Mouse (Mus musculus) ES-Bruce4 (cell line): ENCODE results near the gene Scgn. TPM values are rescaled to one million over a fixed set of nuclear protein-coding genes. Genes with fewer than 3 reads are reported as not detected.

Experiments used
- H3K27ac ChIP-seq: 2 replicates; pipeline ENCODE4 v1.5.1; 2012; ENCODE audit warnings: low read length, inconsistent platforms; ENCODE audit not compliant: insufficient read depth
- H3K27me3 ChIP-seq: 2 replicates; pipeline ENCODE4 v1.6.1; 2012; ENCODE audit warnings: mild to moderate bottlenecking, low read length, inconsistent platforms; ENCODE audit not compliant: control insufficient read depth, poor library complexity, insufficient read depth, severe bottlenecking
- H3K36me3 ChIP-seq: 2 replicates; pipeline ENCODE4 v1.6.1; 2012; ENCODE audit warnings: inconsistent platforms, mild to moderate bottlenecking, low read length, moderate library complexity; ENCODE audit not compliant: control insufficient read depth, poor library complexity, insufficient read depth, severe bottlenecking
- H3K4me1 ChIP-seq: one replicate; pipeline ENCODE4 v1.8.1; 2011; ENCODE audit warnings: low read length; ENCODE audit not compliant: control insufficient read depth, insufficient read depth
- H3K4me3 ChIP-seq: 2 replicates; pipeline ENCODE4 v1.5.1; 2011; ENCODE audit warnings: low read depth, mild to moderate bottlenecking, low read length
- H3K9ac ChIP-seq: 2 replicates; pipeline ENCODE4 v1.6.1; 2012; ENCODE audit warnings: low read depth, mild to moderate bottlenecking, inconsistent platforms; ENCODE audit not compliant: poor library complexity, severe bottlenecking
- H3K9me3 ChIP-seq: replicated peaks from 2 replicates; pipeline ENCODE4 v1.6.1; 2012; ENCODE audit warnings: mild to moderate bottlenecking, low read length, inconsistent platforms; ENCODE audit not compliant: control insufficient read depth, poor library complexity, insufficient read depth, severe bottlenecking
- CTCF ChIP-seq: IDR thresholded peaks from one replicate; pipeline ENCODE4 v1.8.1; 2011; ENCODE audit warnings: low read depth, low read length
- EP300 ChIP-seq: IDR thresholded peaks from 2 replicates; pipeline ENCODE4 v1.6.1; 2011; ENCODE audit warnings: low read depth, low read length; ENCODE audit not compliant: insufficient read depth
- POLR2A ChIP-seq: IDR thresholded peaks from one replicate; pipeline ENCODE4 v1.8.1; 2011; ENCODE audit warnings: low read length; ENCODE audit not compliant: insufficient read depth
- polyA plus RNA-seq: library from polyadenylated mRNA; stranded (reverse); fragments of >200 nt; gene quantifications from 2 replicates; pipeline ENCODE4 v1.2.4, GENCODE M21; 2011; ENCODE audit warnings: low read depth; ENCODE audit not compliant: missing spikeins, insufficient read depth, insufficient read length

Scgn gene
- polyA plus RNA-seq, 1 experiment = not detected

GRCm38 (mm10) chr13:23933421-23934210 is 57.4 kb downstream of the Scgn start, which contains the start of gene Hist1h2ba:
Gene Hist1h2ba (minus strand): TSS chr13:23934156.
- Histone ChIP-seq H3K9me3 (no peaks in the 10 kb centered on the region), H3K9ac (no peak within 1 kb of the TSS), H3K36me3 (no peaks in the 10 kb centered on the region), H3K27me3 (no peaks in the 10 kb centered on the region), H3K27ac (no peak within 1 kb of the TSS), H3K4me3 (0 out of 2 replicates have a peak within 1 kb of the TSS, but pooled peaks have one; percentile 12), H3K4me1 (no peaks in the 10 kb centered on the region)
- no peak for TF ChIP-seq CTCF
- no peak for TF ChIP-seq POLR2A
- no peak for TF ChIP-seq EP300

- Histone ChIP-seq H3K4me1 (no peaks in the 10 kb centered on the region), H3K9me3 (no peaks in the 10 kb centered on the region), H3K27ac (no peak overlapping the region), H3K36me3 (no peaks in the 10 kb centered on the region), H3K9ac (no peak overlapping the region), H3K4me3 (no peak overlapping the region), H3K27me3 (no peaks in the 10 kb centered on the region)
- no peak for TF ChIP-seq CTCF
- TF ChIP-seq POLR2A = no peak
- TF ChIP-seq EP300 = no peak
Observed at GRCm38 (mm10) chr13:23930904-23931303, 60.1 kb downstream of the Scgn start.

- H3K27me3 ChIP-seq = no peaks in the 10 kb centered on the region
- H3K4me3 ChIP-seq = no peak overlapping the region
- H3K4me1 ChIP-seq = no peaks in the 10 kb centered on the region
- H3K9me3 ChIP-seq = no peaks in the 10 kb centered on the region
- H3K27ac ChIP-seq = no peak overlapping the region
- H3K9ac ChIP-seq = no peak overlapping the region
- no peak for TF ChIP-seq EP300
- no peak for TF ChIP-seq POLR2A
- TF ChIP-seq CTCF = no peak
- no peaks in the 10 kb centered on the region for H3K36me3 ChIP-seq
Observed at GRCm38 (mm10) chr13:23930461-23930860, 60.6 kb downstream of the Scgn start.

- no peaks in the 10 kb centered on the region for H3K4me1 ChIP-seq
- no peaks in the 10 kb centered on the region for H3K9me3 ChIP-seq
- TF ChIP-seq EP300 = no peak
- TF ChIP-seq CTCF = no peak
- no peak for TF ChIP-seq POLR2A
- no peaks in the 10 kb centered on the region for H3K36me3 ChIP-seq
- H3K9ac ChIP-seq = no peak overlapping the region
- H3K4me3 ChIP-seq = no peak overlapping the region
- H3K27me3 ChIP-seq = no peaks in the 10 kb centered on the region
- no peak overlapping the region for H3K27ac ChIP-seq
Observed at GRCm38 (mm10) chr13:23928637-23929036, 62.4 kb downstream of the Scgn start.

- no peaks in the 10 kb centered on the region for H3K27me3 ChIP-seq
- no peak overlapping the region for H3K4me3 ChIP-seq
- no peak overlapping the region for H3K9ac ChIP-seq
- TF ChIP-seq EP300 = no peak
- no peaks in the 10 kb centered on the region for H3K4me1 ChIP-seq
- no peak overlapping the region for H3K27ac ChIP-seq
- H3K36me3 ChIP-seq = no peaks in the 10 kb centered on the region
- H3K9me3 ChIP-seq = no peaks in the 10 kb centered on the region
Observed at GRCm38 (mm10) chr13:23925792-23926191, 65.2 kb downstream of the Scgn start.

GRCm38 (mm10) chr13:23917674-23918073 is 73.3 kb downstream of the Scgn start:
- H3K4me3 ChIP-seq = no peak overlapping the region
- no peak overlapping the region for H3K27ac ChIP-seq
- no peaks in the 10 kb centered on the region for H3K36me3 ChIP-seq
- no peaks in the 10 kb centered on the region for H3K27me3 ChIP-seq
- H3K9ac ChIP-seq = no peak overlapping the region
- no peaks in the 10 kb centered on the region for H3K4me1 ChIP-seq
- TF ChIP-seq POLR2A (no peak), EP300 (no peak), CTCF (no peak)
- no peaks in the 10 kb centered on the region for H3K9me3 ChIP-seq
